Mouse (Mus musculus): ENCODE results near the gene 1700042G07Rik. TPM values are rescaled to one million over a fixed set of nuclear protein-coding genes. Genes with fewer than 3 reads are reported as not detected.
A peak's percentile ranks its signal among the peaks of the same experiment; 100 is the strongest.

The 1700042G07Rik gene
- not detected in 2 replicates for polyA plus RNA-seq (2015; fragmentation: Nextera tagmentation; extraction: Ambion mirVana)

DNA sequence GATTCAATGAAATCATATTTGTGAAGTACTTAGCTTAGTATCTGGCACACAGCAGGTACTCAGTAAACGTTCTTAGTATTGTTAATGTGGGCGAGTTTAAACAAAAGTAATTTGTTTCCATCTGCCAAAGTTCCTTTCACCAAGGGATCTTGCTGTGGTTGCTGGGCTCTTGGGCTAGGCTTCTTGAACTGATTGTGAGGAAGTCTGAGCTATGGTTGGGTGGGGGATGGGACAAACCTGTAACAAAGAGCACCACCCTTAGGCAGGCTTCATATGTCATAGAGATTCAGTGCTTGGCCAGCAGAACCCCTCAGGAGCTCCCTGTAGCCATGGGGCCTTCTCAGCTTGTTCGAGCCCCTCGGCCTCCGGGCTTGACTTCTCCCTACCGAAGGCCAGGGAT is at the start of gene 1700042G07Rik, which contains the start of gene Gm49337:
Gene 1700042G07Rik, plus strand, starts transcription at position 301 of the 400 bp plus-strand sequence.
Gene Gm49337, plus strand, starts transcription at position 313 of the 400 bp plus-strand sequence.
- no peaks in the 10 kb centered on the region for H3K27me3 ChIP-seq
- H3K9ac ChIP-seq: no peak within 1 kb of the TSS
- no peak within 1 kb of the TSS for H3K4me3 ChIP-seq
- ATAC-seq (replicated peaks; ENCODE audit: insufficient number of reproducible peaks, insufficient read depth, low FRiP score, low read depth): no peak
- no peak within 1 kb of the TSS for H3K4me2 ChIP-seq
- no peaks in the 10 kb centered on the region for H3K36me3 ChIP-seq
- no peaks in the 10 kb centered on the region for H3K9me3 ChIP-seq (replicated peaks)
- peaks cover 37% of the 10 kb centered on the region for H3K4me1 ChIP-seq (replicated peaks)
- H3K27ac ChIP-seq: peak within 1 kb of the TSS; percentile 86
- WGBS: 89% methylated on average over 6 of the region's 6 CpGs

DNA sequence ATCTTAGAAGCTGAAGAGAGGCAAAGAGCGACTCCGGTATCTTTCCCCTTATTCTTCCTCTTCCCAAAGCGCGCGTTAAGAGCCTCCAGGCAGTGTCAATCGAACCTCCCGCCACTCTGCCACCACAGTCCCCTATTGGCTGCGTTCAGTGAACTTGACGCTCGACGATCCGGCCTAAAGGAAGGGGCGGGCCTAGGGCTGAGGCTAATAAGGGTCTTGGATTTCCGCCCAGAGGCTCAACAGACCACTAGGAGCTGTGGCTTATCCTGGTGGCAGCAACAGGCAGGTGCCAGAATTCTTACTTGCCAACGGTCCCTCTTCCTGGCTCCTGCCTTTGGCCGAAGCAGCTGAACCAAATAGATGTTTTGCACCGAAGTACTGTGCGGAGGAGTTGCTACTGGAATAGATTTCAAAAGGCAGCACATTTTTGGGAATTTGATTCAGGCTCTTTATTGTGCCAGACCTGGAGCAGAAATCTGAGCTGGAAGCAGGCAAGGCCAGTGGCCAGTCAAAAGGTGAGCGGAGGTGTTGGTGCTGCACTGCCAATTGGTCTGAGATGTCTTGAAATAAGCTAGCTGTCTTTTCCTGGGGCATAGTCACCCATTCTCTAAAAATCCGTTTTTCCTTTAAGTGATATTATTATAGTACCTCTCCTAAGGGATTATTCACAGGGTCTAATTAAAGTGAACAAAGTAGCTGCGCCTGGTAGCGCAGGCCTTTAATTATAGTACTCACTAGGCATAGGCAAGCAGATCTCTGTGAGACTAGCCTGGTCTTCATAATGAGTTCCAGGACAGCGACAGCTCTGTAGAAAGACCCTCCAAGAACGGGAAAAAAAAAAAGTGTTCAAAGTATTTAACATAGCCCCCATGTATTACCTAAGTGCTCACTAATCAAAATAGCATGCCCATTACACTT is 49.3 kb upstream of the 1700042G07Rik start, which contains the start of the genes Rad54l and Pomgnt1:
Gene Rad54l, minus strand, starts transcription at position 89 of the 918 bp plus-strand sequence.
Gene Pomgnt1, plus strand, starts transcription at position 239 of the 918 bp plus-strand sequence.
- H3K9me3 ChIP-seq (replicated peaks): no peaks in the 10 kb centered on the region
- peak within 1 kb of the TSS; percentile 64 for H3K9ac ChIP-seq
- 6% methylated on average over 24 of the region's 24 CpGs for WGBS
- no peaks in the 10 kb centered on the region for H3K27me3 ChIP-seq
- peak within 1 kb of the TSS; percentile 83 for H3K27ac ChIP-seq
- H3K4me2 ChIP-seq: peak within 1 kb of the TSS; percentile 77
- H3K4me3 ChIP-seq: peak within 1 kb of the TSS; percentile 68
- no peaks in the 10 kb centered on the region for H3K36me3 ChIP-seq
- ATAC-seq (replicated peaks; ENCODE audit: insufficient number of reproducible peaks, insufficient read depth, low FRiP score, low read depth): peak; percentile 99
- H3K4me1 ChIP-seq (replicated peaks): peaks cover 10% of the 10 kb centered on the region

DNA sequence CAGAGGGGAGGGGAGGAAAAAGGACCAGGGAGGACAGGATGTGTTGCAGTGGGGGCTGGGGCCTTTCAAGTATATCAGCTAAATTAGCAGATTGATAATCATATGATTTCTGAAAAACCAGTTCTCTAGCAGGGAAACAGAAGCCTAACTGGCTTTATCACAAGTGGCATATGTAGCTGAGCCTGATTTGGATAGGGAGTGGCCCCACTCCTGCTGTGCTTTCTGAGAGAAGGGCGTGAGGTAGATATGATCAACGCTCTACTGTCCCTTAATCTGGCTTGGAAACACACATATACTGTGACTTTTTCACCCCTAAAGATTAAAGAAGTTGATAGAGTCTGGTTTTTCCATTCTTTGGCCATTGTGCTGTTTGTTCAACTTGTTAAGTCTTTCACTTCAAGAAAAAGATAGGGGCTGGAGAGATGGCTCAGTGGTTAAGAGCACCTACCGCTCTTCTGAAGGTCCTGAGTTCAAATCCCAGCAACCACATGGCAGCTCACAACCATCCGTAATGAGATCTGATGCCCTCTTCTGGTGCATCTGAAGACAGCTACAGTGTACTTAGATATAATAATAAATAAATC is 47.3 kb upstream of the 1700042G07Rik start:
- H3K27ac ChIP-seq: no peak overlapping the region
- no peaks in the 10 kb centered on the region for H3K36me3 ChIP-seq
- no peaks in the 10 kb centered on the region for H3K9me3 ChIP-seq (replicated peaks)
- H3K4me3 ChIP-seq: no peak overlapping the region
- H3K4me1 ChIP-seq (replicated peaks): peaks cover 10% of the 10 kb centered on the region
- no peaks in the 10 kb centered on the region for H3K27me3 ChIP-seq
- 84% methylated on average over 4 of the region's 4 CpGs for WGBS
- no peak overlapping the region for H3K4me2 ChIP-seq
- no peak overlapping the region for H3K9ac ChIP-seq
- no peak for ATAC-seq (replicated peaks; ENCODE audit: insufficient number of reproducible peaks, insufficient read depth, low FRiP score, low read depth)

DNA sequence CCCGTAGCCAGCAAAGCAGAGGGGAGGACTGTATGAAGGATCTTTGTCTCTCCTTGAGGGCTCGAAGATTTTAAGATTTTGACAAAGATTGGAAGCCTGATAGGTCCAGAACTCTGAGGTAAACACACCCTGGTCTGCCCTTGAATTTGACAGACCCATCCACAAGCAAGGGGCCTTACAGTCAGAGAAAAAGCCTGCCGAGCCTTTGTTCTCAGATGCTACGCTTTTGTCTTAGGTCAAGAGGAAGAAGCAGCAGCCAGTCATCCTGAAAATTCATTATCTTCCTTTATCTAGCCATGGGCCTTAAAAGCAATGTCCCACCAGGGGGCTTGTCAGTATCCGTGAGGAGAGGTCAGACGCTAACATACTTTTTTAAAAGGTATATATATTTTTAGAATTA is 45.2 kb upstream of the 1700042G07Rik start:
- WGBS: 72% methylated on average over 6 of the region's 6 CpGs
- no peak for ATAC-seq (replicated peaks; ENCODE audit: insufficient number of reproducible peaks, insufficient read depth, low FRiP score, low read depth)

DNA sequence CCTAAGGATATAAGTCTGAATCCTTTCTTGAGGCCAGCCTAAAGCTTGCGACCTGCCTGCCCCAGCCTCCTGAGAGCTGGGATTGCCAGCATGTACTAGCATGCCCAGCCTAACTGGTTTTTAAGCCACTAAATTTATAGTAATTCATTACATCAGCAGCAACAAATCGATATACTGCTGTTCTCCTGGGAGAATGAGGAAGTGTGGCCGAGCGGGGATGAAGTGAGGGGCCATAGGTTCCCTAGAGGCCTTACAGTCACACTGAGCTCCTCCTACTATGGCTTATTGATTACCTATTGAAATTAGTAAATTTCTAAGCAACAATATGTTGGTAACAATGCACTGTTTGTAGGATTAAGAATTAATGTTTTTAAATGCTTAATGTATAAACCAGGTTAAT is 40.0 kb upstream of the 1700042G07Rik start:
- Histone ChIP-seq H3K9ac (no peak overlapping the region), H3K36me3 (no peaks in the 10 kb centered on the region), H3K4me1 (replicated peaks) (no peaks in the 10 kb centered on the region), H3K27ac (no peak overlapping the region), H3K9me3 (replicated peaks) (no peaks in the 10 kb centered on the region), H3K27me3 (no peaks in the 10 kb centered on the region), H3K4me2 (no peak overlapping the region), H3K4me3 (no peak overlapping the region)
- 82% methylated on average over 4 of the region's 4 CpGs for whole genome bisulfite sequencing
- no peak for ATAC-seq (replicated peaks; ENCODE audit: insufficient number of reproducible peaks, insufficient read depth, low FRiP score, low read depth)

More for the DNA sequence above, 45.2 kb upstream of the 1700042G07Rik start:
- H3K36me3 ChIP-seq: no peaks in the 10 kb centered on the region
- H3K4me1 ChIP-seq (replicated peaks): peaks cover 7% of the 10 kb centered on the region
- no peaks in the 10 kb centered on the region for H3K9me3 ChIP-seq (replicated peaks)
- no peaks in the 10 kb centered on the region for H3K27me3 ChIP-seq
- H3K4me3 ChIP-seq: no peak overlapping the region
- no peak overlapping the region for H3K4me2 ChIP-seq
- H3K9ac ChIP-seq: no peak overlapping the region
- H3K27ac ChIP-seq: no peak overlapping the region

DNA sequence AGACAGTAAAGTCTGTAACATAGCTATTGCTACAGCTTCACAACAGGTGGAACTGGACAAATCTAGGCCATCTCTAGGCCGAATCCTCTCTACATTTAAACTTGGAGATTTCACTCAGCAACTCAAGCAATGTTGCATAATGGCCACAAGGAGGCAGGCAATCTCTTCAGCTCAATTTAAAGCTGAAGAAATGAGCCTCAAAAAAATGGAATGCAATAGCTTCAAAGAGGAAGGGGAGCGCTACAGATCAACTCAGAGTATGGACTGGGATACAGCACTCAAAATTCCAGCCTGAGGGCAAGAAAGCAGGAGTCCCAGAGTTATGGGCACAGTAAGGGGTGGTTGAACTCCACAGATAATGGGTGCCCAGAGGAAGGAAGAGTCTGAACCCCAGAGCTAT is 38.2 kb upstream of the 1700042G07Rik start:
- no peaks in the 10 kb centered on the region for H3K4me1 ChIP-seq (replicated peaks)
- H3K27ac ChIP-seq: no peak overlapping the region
- no peak for ATAC-seq (replicated peaks; ENCODE audit: insufficient number of reproducible peaks, insufficient read depth, low FRiP score, low read depth)
- no peak overlapping the region for H3K9ac ChIP-seq
- H3K9me3 ChIP-seq (replicated peaks): no peaks in the 10 kb centered on the region
- no peaks in the 10 kb centered on the region for H3K36me3 ChIP-seq
- 32% methylated on average over 2 of the region's 2 CpGs for WGBS
- no peaks in the 10 kb centered on the region for H3K27me3 ChIP-seq
- H3K4me3 ChIP-seq: no peak overlapping the region
- H3K4me2 ChIP-seq: no peak overlapping the region

DNA sequence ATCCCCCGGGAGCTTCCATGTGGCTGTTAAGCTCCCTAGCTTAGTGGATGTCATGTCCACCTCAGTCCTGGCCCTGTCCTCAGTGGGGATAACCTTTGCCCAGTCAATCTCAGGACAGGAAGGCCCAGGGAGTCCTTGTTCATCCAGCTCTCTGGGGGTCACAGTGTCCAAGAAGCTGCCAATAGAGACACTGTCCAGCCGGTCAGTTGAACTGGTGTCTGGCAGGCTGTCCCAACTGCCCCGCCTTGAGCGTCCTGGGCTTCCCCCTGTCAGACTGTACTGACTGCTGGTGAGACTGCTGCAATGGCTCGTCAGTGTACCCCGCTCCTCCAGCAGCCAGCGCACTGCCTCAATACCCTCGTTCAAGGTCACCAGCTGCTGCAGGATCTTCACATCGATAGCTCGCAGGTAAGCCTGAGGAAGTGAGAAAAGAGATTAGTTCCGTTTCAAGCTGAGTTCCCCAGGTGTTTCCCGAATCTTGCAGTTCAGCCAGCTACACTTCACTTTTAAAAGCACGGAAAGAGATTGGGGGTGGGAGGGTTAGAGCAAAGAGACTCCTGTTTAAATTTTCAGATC is 35.7 kb upstream of the 1700042G07Rik start:
- peak; percentile 27; the same call in 1 of the 2 replicates for ATAC-seq (replicated peaks; ENCODE audit: insufficient number of reproducible peaks, insufficient read depth, low FRiP score, low read depth)
- no peaks in the 10 kb centered on the region for H3K9me3 ChIP-seq (replicated peaks)
- WGBS: 40% methylated on average over 13 of the region's 13 CpGs
- H3K9ac ChIP-seq: no peak overlapping the region
- no peak overlapping the region for H3K4me3 ChIP-seq
- peaks cover 6% of the 10 kb centered on the region; the same call in 1 of the 2 replicates for H3K4me1 ChIP-seq (replicated peaks)
- H3K36me3 ChIP-seq: no peaks in the 10 kb centered on the region
- no peak overlapping the region for H3K27ac ChIP-seq
- no peak overlapping the region for H3K4me2 ChIP-seq
- no peaks in the 10 kb centered on the region for H3K27me3 ChIP-seq

DNA sequence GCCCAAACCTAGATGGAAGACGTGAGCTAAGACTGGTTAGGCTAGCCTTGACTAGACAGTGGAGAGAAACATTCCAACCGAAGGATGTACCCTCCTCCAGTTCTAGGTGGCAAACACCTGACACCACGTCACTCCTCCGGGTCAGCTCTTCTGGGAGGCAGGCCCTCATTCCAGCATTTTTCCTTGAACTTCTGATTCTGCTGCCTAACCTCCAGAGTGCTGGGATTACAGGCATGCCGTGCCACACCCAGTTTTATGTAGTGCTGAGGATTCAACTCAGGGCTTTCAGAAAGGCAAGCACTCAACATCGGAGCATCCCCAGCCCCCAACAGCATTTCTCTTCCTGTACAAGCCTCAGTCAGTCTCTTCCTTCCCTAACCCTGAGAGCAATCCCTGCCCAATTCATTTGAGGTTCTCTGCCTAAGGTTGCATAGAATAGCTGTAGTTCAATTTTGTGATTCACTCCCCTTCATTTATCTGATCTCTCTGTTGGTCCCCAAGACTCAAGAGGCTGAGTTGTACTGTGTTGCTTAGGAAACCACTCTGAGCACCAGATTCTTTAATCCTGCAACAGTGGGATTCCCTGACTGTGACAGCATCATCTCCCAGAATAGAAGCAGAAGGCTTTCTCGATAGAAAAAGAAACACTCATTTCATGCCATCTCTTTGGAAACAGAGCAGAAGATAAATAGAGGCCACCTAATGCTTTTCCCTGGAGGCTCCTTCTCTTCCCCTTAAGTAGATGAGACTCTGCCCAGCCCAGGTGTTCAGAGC is 32.2 kb upstream of the 1700042G07Rik start:
- Histone ChIP-seq H3K27ac (no peak overlapping the region), H3K4me2 (no peak overlapping the region), H3K4me3 (no peak overlapping the region), H3K36me3 (no peaks in the 10 kb centered on the region), H3K9ac (no peak overlapping the region), H3K4me1 (replicated peaks) (peaks cover 25% of the 10 kb centered on the region), H3K27me3 (no peaks in the 10 kb centered on the region), H3K9me3 (replicated peaks) (no peaks in the 10 kb centered on the region)
- no peak for ATAC-seq (replicated peaks; ENCODE audit: insufficient number of reproducible peaks, insufficient read depth, low FRiP score, low read depth)
- WGBS: 72% methylated on average over 7 of the region's 7 CpGs

DNA sequence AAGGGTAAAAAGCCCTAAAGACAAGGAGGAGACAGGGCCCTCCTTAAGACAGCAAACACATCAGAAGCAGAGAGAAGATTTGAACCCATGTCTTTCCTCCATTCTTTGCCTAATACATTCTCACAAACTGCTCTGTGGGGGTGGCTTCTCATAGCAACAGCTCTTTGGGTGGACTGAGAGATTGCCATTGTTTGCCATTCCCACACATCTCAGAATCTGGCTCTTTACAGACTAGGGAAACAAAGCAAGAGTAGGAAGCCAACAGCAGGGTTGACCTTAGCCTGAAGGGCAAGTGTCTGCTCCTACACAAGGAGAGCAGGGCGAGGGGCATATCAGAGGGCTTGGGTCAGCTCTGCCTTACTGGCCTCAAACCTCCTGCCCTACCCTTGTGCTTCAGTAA is 31.4 kb upstream of the 1700042G07Rik start:
- no peak overlapping the region for H3K4me3 ChIP-seq
- no peak overlapping the region for H3K27ac ChIP-seq
- ATAC-seq (replicated peaks; ENCODE audit: insufficient number of reproducible peaks, insufficient read depth, low FRiP score, low read depth): no peak
- no peak overlapping the region for H3K4me2 ChIP-seq
- H3K27me3 ChIP-seq: no peaks in the 10 kb centered on the region
- 90% methylated on average over 1 of the region's 1 CpGs for WGBS
- H3K9ac ChIP-seq: no peak overlapping the region
- no peaks in the 10 kb centered on the region for H3K9me3 ChIP-seq (replicated peaks)
- H3K36me3 ChIP-seq: no peaks in the 10 kb centered on the region
- H3K4me1 ChIP-seq (replicated peaks): peaks cover 25% of the 10 kb centered on the region

DNA sequence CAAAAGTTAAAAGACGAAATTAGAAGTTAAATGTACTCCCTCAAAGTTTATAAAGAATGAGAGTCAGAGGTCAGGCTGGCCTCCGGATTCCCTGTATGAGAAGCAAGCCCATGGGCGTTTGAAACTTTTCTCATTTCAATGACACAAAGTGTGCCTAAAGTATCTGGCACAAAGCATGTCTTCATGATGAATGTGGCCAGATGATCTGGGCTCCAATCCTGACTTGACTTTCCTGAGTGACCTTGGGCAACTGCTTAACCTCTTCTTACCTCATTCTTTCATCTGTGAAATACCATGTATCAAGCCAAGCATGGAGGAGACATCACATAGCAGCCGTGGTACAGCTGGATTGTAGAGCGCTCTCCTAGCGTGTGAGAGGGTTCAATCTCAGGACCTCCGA is 30.9 kb upstream of the 1700042G07Rik start:
- ATAC-seq (replicated peaks; ENCODE audit: insufficient number of reproducible peaks, insufficient read depth, low FRiP score, low read depth): no peak
- Histone ChIP-seq H3K27ac (no peak overlapping the region), H3K9ac (no peak overlapping the region), H3K4me3 (no peak overlapping the region), H3K4me2 (no peak overlapping the region), H3K9me3 (replicated peaks) (no peaks in the 10 kb centered on the region), H3K27me3 (no peaks in the 10 kb centered on the region), H3K4me1 (replicated peaks) (peaks cover 25% of the 10 kb centered on the region), H3K36me3 (no peaks in the 10 kb centered on the region)
- WGBS: 83% methylated on average over 7 of the region's 7 CpGs

Measured in heart, embryonic 15.5 days (tissue).